Mouse (Mus musculus) v-Abl transformed pro-B cells (cell line): Measurements from ENCODE around the gene Wt1.

Experiments used
- in situ Hi-C, 2 experiments: fragments of 400-800 bp; cut with MboI; formaldehyde crosslinking; loops; one replicate each; pipeline ENCODE4 v1.15.1; 2025; ENCODE audit not compliant: unreplicated experiment in 2 of 2

Gene Wt1

GRCm38 (mm10) chr2:105126279-105126678, at the start of gene Wt1:
TSS of gene Wt1 (plus strand) at chr2:105126529.
- in situ Hi-C loops = no loop called here

- in situ Hi-C loops = no loop called here
Observed at GRCm38 (mm10) chr2:105077151-105077550, 49.2 kb upstream of the Wt1 start.

- in situ Hi-C loops = no loop called here
Observed at GRCm38 (mm10) chr2:105082256-105082790, 44.0 kb upstream of the Wt1 start.

GRCm38 (mm10) chr2:105084035-105084434, 42.3 kb upstream of the Wt1 start:
- in situ Hi-C loops = no loop called here

- in situ Hi-C loops = no loop called here
Observed at GRCm38 (mm10) chr2:105086081-105086480, 40.2 kb upstream of the Wt1 start.

GRCm38 (mm10) chr2:105088005-105088404, 38.3 kb upstream of the Wt1 start:
- in situ Hi-C loops = no loop called here

GRCm38 (mm10) chr2:105089083-105089482, 37.2 kb upstream of the Wt1 start:
- in situ Hi-C loops = no loop called here

GRCm38 (mm10) chr2:105089581-105090508, 36.5 kb upstream of the Wt1 start:
- in situ Hi-C loops = no loop called here

- in situ Hi-C loops = no loop called here
Observed at GRCm38 (mm10) chr2:105090991-105091390, 35.3 kb upstream of the Wt1 start.

GRCm38 (mm10) chr2:105091718-105092117, 34.6 kb upstream of the Wt1 start, which contains the start of gene Gm11060:
TSS of gene Gm11060 (plus strand) at chr2:105092018.
- in situ Hi-C loops = no loop called here

GRCm38 (mm10) chr2:105097294-105097953, 28.9 kb upstream of the Wt1 start:
- in situ Hi-C loops = no loop called here

- in situ Hi-C loops = no loop called here
Observed at GRCm38 (mm10) chr2:105099410-105099809, 26.9 kb upstream of the Wt1 start.

GRCm38 (mm10) chr2:105100541-105100940, 25.8 kb upstream of the Wt1 start:
- in situ Hi-C loops = no loop called here

GRCm38 (mm10) chr2:105108703-105109158, 17.6 kb upstream of the Wt1 start:
- in situ Hi-C loops = no loop called here

- in situ Hi-C loops = no loop called here
Observed at GRCm38 (mm10) chr2:105114074-105114473, 12.3 kb upstream of the Wt1 start.

- in situ Hi-C loops = no loop called here
Observed at GRCm38 (mm10) chr2:105117669-105118068, 8.7 kb upstream of the Wt1 start.

- in situ Hi-C loops = no loop called here
Observed at GRCm38 (mm10) chr2:105122216-105122615, 4.1 kb upstream of the Wt1 start.

- in situ Hi-C loops = no loop called here
Observed at GRCm38 (mm10) chr2:105122886-105123285, 3.4 kb upstream of the Wt1 start.

GRCm38 (mm10) chr2:105123431-105123830, 2.9 kb upstream of the Wt1 start:
- in situ Hi-C loops = no loop called here

GRCm38 (mm10) chr2:105123881-105124280, 2.4 kb upstream of the Wt1 start:
- in situ Hi-C loops = no loop called here

GRCm38 (mm10) chr2:105124391-105124790, 1.9 kb upstream of the Wt1 start:
- in situ Hi-C loops = no loop called here
